Mouse (Mus musculus): ENCODE measurements at regions not wholly inside any gene's neighbourhood (a gene's known extent, or its start where the extent isn't known, plus 50 kb on each side); places are given as distances from the start of the nearest gene placed in this dataset.
A peak's percentile ranks its signal among the peaks of the same experiment; 100 is the strongest.

GRCm38 (mm10) chr11:27833736-27834135 lies 505.9 kb downstream of the Gm6685 start:
- no peak for DNase-seq (ENCODE audit: low read depth)

- DNase-seq (ENCODE audit: low read depth): no peak
Measured at GRCm38 (mm10) chr11:27799826-27800620, 539.6 kb downstream of the Gm6685 start.

GRCm38 (mm10) chr11:27753913-27754218 lies 585.8 kb downstream of the Gm6685 start:
- DNase-seq (ENCODE audit: low read depth): no peak

- DNase-seq (ENCODE audit: low read depth): peak; percentile 28
Measured at GRCm38 (mm10) chr11:27753212-27753912, 586.3 kb downstream of the Gm6685 start.

- DNase-seq (ENCODE audit: low read depth): no peak
Measured at GRCm38 (mm10) chr11:27726109-27726508, 613.6 kb downstream of the Gm6685 start.

GRCm38 (mm10) chr11:27721346-27721745 lies 618.3 kb downstream of the Gm6685 start:
- no peak for DNase-seq (ENCODE audit: low read depth)

- DNase-seq (ENCODE audit: low read depth): no peak
Measured at GRCm38 (mm10) chr11:27672436-27672835, 667.2 kb downstream of the Gm6685 start.
